Mouse (Mus musculus): ENCODE results near the gene Gm4881. TPM values are rescaled to one million over a fixed set of nuclear protein-coding genes. Genes with fewer than 3 reads are reported as not detected.

Gm4881 gene
- total and polyA plus RNA-seq, 3 experiments: not detected

DNA sequence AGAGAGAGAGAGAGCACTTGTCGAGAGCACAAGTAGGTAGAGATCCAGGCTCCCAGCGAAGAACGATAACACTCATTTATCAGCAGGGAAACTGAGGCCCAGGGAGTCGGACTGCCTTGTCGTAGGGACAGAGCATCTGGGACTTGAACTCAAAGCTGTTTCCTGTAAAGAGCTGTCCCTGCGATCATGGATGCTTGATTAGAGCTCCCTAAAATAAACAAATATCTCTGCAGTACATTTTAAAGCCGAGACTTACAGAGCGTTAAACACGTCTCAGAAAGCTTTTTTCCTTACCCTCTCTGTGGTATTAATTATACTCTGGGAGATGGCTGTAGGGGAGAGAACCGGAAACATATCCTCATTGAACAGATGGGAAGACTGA, 40.9 kb downstream of the Gm4881 start:
- TF ChIP-seq CTCF (IDR thresholded peaks at IDR 0.05; ENCODE audit: low read depth, low read length) (no peak), GATA1 (IDR thresholded peaks at IDR 0.05; ENCODE audit: borderline replicate concordance, low read length) (no peak), POLR2AphosphoS5 (IDR thresholded peaks at IDR 0.05; ENCODE audit: insufficient replicate concordance, low read depth, low read length) (no peak), TAL1 (conservative IDR thresholded peaks at IDR 0.05; ENCODE audit: low read depth, low read length) (no peak), GATA2 (IDR thresholded peaks at IDR 0.05; ENCODE audit: borderline replicate concordance, low read depth, low read length) (no peak)
- peak overlapping the region; percentile 78 for H3K4me3 ChIP-seq (ENCODE audit: low read depth, low read length)
- peaks cover 2% of the 10 kb centered on the region; the same call in 1 of the 2 replicates for H3K27me3 ChIP-seq (ENCODE audit: insufficient read depth, low read length)
- no peaks in the 10 kb centered on the region for H3K9me3 ChIP-seq (replicated peaks)
- H3K4me1 ChIP-seq (ENCODE audit: insufficient read depth, low read depth, low read length): peaks cover 64% of the 10 kb centered on the region
- DNase-seq (ENCODE audit: low spot score): no peak
- H3K36me3 ChIP-seq (replicated peaks): peaks cover 35% of the 10 kb centered on the region
- ATAC-seq (ENCODE audit: extremely low read depth, insufficient number of reproducible peaks, low FRiP score, poor library complexity, severe bottlenecking): no peak

DNA sequence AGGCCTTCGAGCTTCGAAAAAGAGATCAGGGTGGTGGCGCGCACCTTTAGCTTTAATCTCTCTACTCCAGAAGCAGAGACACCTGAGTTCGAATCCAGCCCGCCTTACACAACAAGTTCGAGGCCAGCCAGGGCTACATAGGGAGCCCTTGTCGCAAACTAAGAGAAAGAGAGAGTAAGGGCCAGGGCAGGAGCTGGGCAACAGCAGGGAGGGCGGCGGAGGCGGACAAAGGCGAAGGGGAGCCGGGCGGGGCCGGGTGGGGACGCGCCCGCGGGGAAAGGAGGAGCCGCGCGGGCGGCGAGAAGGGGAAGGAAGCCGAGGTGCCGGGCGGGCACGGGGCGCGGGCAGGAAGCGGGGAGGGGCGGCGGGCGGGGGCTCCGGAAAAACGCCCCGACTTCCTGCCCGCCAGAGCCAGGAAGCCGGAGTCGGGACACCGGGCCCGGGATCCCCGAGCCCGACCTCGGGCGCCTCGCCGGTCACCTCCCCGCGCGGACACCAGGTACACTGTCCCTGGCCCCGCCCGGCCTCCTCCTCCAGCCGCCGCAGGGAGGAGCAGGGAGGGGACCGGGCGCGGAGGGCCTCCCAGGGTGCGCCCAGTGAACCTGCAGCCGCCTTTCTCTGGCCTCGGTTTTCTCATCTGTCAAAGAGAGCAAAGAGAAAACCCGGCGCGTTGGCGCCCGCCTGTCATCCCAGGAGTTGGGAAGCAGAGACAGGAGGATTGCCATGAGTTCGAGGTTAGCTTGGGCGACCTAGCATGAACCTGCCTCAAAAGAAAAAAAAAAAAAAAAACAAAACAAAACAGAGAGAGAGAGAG, 41.5 kb downstream of the Gm4881 start, which contains the start of gene Arhgef1:
Gene Arhgef1 (plus strand): TSS at position 283 of the 814 bp plus-strand sequence.
- TF ChIP-seq TAL1 (conservative IDR thresholded peaks at IDR 0.05; ENCODE audit: low read depth, low read length): no peak
- TF ChIP-seq POLR2AphosphoS5 (IDR thresholded peaks at IDR 0.05; ENCODE audit: insufficient replicate concordance, low read depth, low read length): no peak
- TF ChIP-seq CTCF (IDR thresholded peaks at IDR 0.05; ENCODE audit: low read depth, low read length): no peak
- no peak for TF ChIP-seq GATA2 (IDR thresholded peaks at IDR 0.05; ENCODE audit: borderline replicate concordance, low read depth, low read length)
- no peak for TF ChIP-seq GATA1 (IDR thresholded peaks at IDR 0.05; ENCODE audit: borderline replicate concordance, low read length)
- DNase-seq (ENCODE audit: low spot score) (peak; percentile 75), ATAC-seq (ENCODE audit: extremely low read depth, insufficient number of reproducible peaks, low FRiP score, poor library complexity, severe bottlenecking) (no peak)
- Histone ChIP-seq H3K4me1 (ENCODE audit: insufficient read depth, low read depth, low read length) (peaks cover 59% of the 10 kb centered on the region), H3K36me3 (replicated peaks) (peaks cover 29% of the 10 kb centered on the region), H3K27me3 (ENCODE audit: insufficient read depth, low read length) (peaks cover 2% of the 10 kb centered on the region; the same call in 1 of the 2 replicates), H3K4me3 (ENCODE audit: low read depth, low read length) (peak within 1 kb of the TSS; percentile 78), H3K9me3 (replicated peaks) (no peaks in the 10 kb centered on the region)

DNA sequence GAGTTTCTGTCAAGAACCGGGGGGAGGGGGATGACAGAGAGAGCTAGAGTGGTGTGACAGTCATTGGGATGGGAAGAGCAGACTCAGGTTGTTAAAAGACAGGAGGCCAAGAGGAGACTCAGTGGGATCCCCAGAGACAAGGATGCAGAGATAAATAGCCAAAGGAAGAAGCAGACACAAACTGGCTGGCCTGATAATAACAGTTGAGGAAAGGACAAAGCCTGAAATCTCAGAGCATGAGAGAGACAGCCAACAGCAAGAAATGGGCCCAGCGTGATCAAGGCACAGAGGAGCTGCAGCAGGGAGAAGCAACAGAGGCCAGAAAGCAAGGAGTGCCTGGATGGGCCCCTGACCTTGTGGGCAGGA, 42.0 kb downstream of the Gm4881 start:
- H3K9me3 ChIP-seq (replicated peaks): no peaks in the 10 kb centered on the region
- H3K36me3 ChIP-seq (replicated peaks): peaks cover 23% of the 10 kb centered on the region
- DNase-seq (ENCODE audit: low spot score): no peak
- TF ChIP-seq CTCF (IDR thresholded peaks at IDR 0.05; ENCODE audit: low read depth, low read length): no peak
- TF ChIP-seq TAL1 (conservative IDR thresholded peaks at IDR 0.05; ENCODE audit: low read depth, low read length): no peak
- no peak for TF ChIP-seq GATA1 (IDR thresholded peaks at IDR 0.05; ENCODE audit: borderline replicate concordance, low read length)
- TF ChIP-seq POLR2AphosphoS5 (IDR thresholded peaks at IDR 0.05; ENCODE audit: insufficient replicate concordance, low read depth, low read length): no peak
- TF ChIP-seq GATA2 (IDR thresholded peaks at IDR 0.05; ENCODE audit: borderline replicate concordance, low read depth, low read length): no peak
- H3K4me3 ChIP-seq (ENCODE audit: low read depth, low read length): peak overlapping the region; percentile 78; the same call in 1 of the 2 replicates
- peaks cover 59% of the 10 kb centered on the region for H3K4me1 ChIP-seq (ENCODE audit: insufficient read depth, low read depth, low read length)
- peaks cover 5% of the 10 kb centered on the region for H3K27me3 ChIP-seq (ENCODE audit: insufficient read depth, low read length)
- no peak for ATAC-seq (ENCODE audit: extremely low read depth, insufficient number of reproducible peaks, low FRiP score, poor library complexity, severe bottlenecking)

DNA sequence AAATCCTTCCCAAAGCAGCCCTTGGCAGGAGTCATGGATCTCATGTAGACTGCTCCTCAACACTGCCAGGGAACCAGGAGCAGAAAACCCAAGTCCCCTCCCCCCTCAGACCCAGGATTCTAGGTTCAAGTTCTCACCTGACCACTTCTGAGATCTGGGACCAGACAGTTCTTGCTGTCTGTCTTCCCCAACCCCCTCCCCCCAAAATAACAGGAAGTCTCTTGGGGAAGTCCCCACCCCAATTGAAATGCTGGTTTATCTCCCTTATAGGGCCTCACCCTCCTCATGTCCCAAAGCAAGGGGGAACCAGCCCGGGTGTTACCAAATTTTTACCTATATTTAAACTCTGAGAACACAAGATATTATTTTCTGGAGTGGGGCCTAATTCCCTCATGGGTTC, 42.5 kb downstream of the Gm4881 start:
- Histone ChIP-seq H3K4me3 (ENCODE audit: low read depth, low read length) (no peak overlapping the region), H3K4me1 (ENCODE audit: insufficient read depth, low read depth, low read length) (peaks cover 57% of the 10 kb centered on the region), H3K36me3 (replicated peaks) (peaks cover 19% of the 10 kb centered on the region), H3K9me3 (replicated peaks) (no peaks in the 10 kb centered on the region), H3K27me3 (ENCODE audit: insufficient read depth, low read length) (peaks cover 6% of the 10 kb centered on the region)
- no peak for DNase-seq (ENCODE audit: low spot score)
- TF ChIP-seq GATA2 (IDR thresholded peaks at IDR 0.05; ENCODE audit: borderline replicate concordance, low read depth, low read length) (no peak), GATA1 (IDR thresholded peaks at IDR 0.05; ENCODE audit: borderline replicate concordance, low read length) (no peak), POLR2AphosphoS5 (IDR thresholded peaks at IDR 0.05; ENCODE audit: insufficient replicate concordance, low read depth, low read length) (no peak), TAL1 (conservative IDR thresholded peaks at IDR 0.05; ENCODE audit: low read depth, low read length) (no peak), CTCF (IDR thresholded peaks at IDR 0.05; ENCODE audit: low read depth, low read length) (no peak)
- ATAC-seq (ENCODE audit: extremely low read depth, insufficient number of reproducible peaks, low FRiP score, poor library complexity, severe bottlenecking): no peak

DNA sequence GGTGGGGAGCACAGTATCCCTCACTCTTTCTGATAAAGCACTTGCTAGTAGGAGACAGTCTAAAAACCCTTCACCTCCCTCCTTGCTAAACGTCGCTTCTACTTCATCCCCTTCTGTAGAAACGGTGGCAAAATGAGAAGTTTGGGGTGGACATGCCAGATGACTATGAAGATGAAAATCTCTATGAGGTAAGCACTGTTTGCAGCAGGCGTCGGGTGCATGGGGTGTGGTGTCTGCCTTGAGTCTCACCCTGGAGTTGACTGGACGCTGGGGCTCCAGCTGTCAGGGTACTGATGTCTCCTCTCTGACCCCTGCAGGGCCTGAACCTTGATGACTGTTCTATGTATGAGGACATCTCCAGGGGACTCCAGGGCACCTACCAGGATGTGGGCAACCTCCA, 43.2 kb downstream of the Gm4881 start:
- TF ChIP-seq POLR2AphosphoS5 (IDR thresholded peaks at IDR 0.05; ENCODE audit: insufficient replicate concordance, low read depth, low read length) (no peak), TAL1 (conservative IDR thresholded peaks at IDR 0.05; ENCODE audit: low read depth, low read length) (no peak), CTCF (IDR thresholded peaks at IDR 0.05; ENCODE audit: low read depth, low read length) (no peak), GATA1 (IDR thresholded peaks at IDR 0.05; ENCODE audit: borderline replicate concordance, low read length) (no peak), GATA2 (IDR thresholded peaks at IDR 0.05; ENCODE audit: borderline replicate concordance, low read depth, low read length) (no peak)
- ATAC-seq (ENCODE audit: extremely low read depth, insufficient number of reproducible peaks, low FRiP score, poor library complexity, severe bottlenecking) (no peak), DNase-seq (ENCODE audit: low spot score) (no peak)
- no peaks in the 10 kb centered on the region for H3K9me3 ChIP-seq (replicated peaks)
- peaks cover 11% of the 10 kb centered on the region for H3K36me3 ChIP-seq (replicated peaks)
- H3K27me3 ChIP-seq (ENCODE audit: insufficient read depth, low read length): peaks cover 6% of the 10 kb centered on the region
- no peak overlapping the region for H3K4me3 ChIP-seq (ENCODE audit: low read depth, low read length)
- H3K4me1 ChIP-seq (ENCODE audit: insufficient read depth, low read depth, low read length): peaks cover 50% of the 10 kb centered on the region

DNA sequence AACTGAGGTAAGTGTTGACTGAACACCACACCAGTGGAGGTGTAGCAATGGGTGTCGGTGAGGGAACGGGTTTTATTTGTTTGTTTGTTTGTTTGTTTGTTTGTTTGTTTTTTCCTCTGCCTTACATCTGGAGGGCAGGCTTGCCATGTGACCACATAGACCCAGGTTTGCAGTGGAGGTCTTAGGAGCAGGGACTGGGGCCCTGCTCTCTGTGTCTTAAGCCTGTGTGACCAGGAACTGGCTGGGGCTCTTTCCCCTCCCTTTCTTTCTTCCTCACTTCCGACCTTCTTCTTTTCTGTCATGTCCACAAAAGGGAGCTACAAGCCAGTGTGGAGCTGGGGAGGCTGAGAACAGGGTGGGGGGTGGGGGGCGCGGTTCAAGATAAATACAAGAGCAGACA, 46.3 kb downstream of the Gm4881 start:
- Histone ChIP-seq H3K4me1 (ENCODE audit: insufficient read depth, low read depth, low read length) (peaks cover 31% of the 10 kb centered on the region), H3K36me3 (replicated peaks) (no peaks in the 10 kb centered on the region), H3K9me3 (replicated peaks) (no peaks in the 10 kb centered on the region), H3K4me3 (ENCODE audit: low read depth, low read length) (no peak overlapping the region), H3K27me3 (ENCODE audit: insufficient read depth, low read length) (peaks cover 6% of the 10 kb centered on the region)
- ATAC-seq (ENCODE audit: extremely low read depth, insufficient number of reproducible peaks, low FRiP score, poor library complexity, severe bottlenecking) (no peak), DNase-seq (ENCODE audit: low spot score) (no peak)
- no peak for TF ChIP-seq CTCF (IDR thresholded peaks at IDR 0.05; ENCODE audit: low read depth, low read length)
- TF ChIP-seq POLR2AphosphoS5 (IDR thresholded peaks at IDR 0.05; ENCODE audit: insufficient replicate concordance, low read depth, low read length): no peak
- no peak for TF ChIP-seq TAL1 (conservative IDR thresholded peaks at IDR 0.05; ENCODE audit: low read depth, low read length)
- TF ChIP-seq GATA2 (IDR thresholded peaks at IDR 0.05; ENCODE audit: borderline replicate concordance, low read depth, low read length): no peak
- no peak for TF ChIP-seq GATA1 (IDR thresholded peaks at IDR 0.05; ENCODE audit: borderline replicate concordance, low read length)
